ENCODE assay signal across 7 mouse cellular contexts in the genomic region with DNA sequence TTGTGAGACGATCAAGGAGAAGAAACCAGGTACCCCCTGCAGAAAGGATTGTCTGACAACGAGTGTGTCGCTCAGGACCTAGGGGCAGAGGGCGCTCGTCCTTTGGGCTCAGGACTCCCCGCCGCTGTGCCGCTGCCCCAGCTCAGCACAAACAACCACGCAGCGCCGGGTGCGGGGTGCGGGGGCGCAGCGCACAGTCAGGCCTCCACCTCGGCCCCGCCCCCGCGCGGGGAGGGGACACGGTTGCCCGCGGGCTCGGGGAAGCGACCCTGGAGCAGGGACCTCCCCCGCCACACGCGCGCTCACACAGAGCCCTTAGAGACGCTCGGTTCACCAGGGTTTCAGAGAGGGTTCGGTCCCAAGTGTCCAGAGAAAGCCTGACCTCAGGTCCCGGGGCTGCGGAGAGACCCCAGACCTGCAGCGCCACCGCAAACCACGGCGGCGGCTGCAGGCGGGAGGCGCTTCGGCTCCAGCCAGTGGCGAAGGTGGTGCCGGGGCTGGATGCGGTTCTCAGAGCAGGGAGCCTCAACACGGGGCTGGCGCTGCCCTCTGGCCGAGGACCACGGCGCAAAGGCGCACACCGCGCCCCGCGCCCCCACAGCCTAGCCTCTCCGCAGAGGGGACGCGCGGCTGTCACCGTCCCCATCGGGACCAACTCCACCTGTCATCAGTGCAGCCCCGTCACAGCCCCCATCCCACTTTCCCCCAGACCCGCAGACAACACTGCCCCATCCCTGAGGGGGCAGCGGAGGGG. TPM values are rescaled to one million over a fixed set of nuclear protein-coding genes. Genes with fewer than 3 reads are reported as not detected.
A peak's percentile ranks its signal among the peaks of the same experiment; 100 is the strongest.
DNase-seq lines count a peak whose midpoint lies in the region; ATAC-seq lines count a peak whose summit lies in the region.

No protein-coding gene starts in this region.

- H3K9me3 ChIP-seq in liver, embryonic 11.5 days (ENCODE audit: control insufficient read depth, low read length), result no peaks in the 10 kb centered on the region
- no peaks in the 10 kb centered on the region for H3K9me3 ChIP-seq in forebrain, embryonic 16.5 days (ENCODE audit: control insufficient read depth, low read length)
- H3K9me3 ChIP-seq in midbrain, embryonic 10.5 days (replicated peaks), result no peaks in the 10 kb centered on the region

- peaks cover 91% of the 10 kb centered on the region for H3K27me3 ChIP-seq in liver, embryonic 11.5 days (replicated peaks; ENCODE audit: control insufficient read depth, insufficient read depth, low read length)
- H3K27me3 ChIP-seq in forebrain, embryonic 16.5 days (replicated peaks; ENCODE audit: control insufficient read depth, insufficient read depth, low read length), result peaks cover 44% of the 10 kb centered on the region
- H3K27me3 ChIP-seq in midbrain, embryonic 10.5 days (ENCODE audit: low read depth, poor library complexity, severe bottlenecking), result peaks cover 99% of the 10 kb centered on the region

- no peaks in the 10 kb centered on the region for H3K36me3 ChIP-seq in liver, embryonic 11.5 days (ENCODE audit: control insufficient read depth, insufficient read depth, low read length)
- H3K36me3 ChIP-seq in forebrain, embryonic 16.5 days (ENCODE audit: control insufficient read depth, insufficient read depth), result no peaks in the 10 kb centered on the region
- no peaks in the 10 kb centered on the region for H3K36me3 ChIP-seq in midbrain, embryonic 10.5 days

- no peak for DNase-seq in liver, embryonic 11.5 days (ENCODE audit: low spot score)
- DNase-seq in liver, result no peak
- peak; percentile 80 to 81 for DNase-seq in cerebellum, postnatal 10 days
- peak; percentile 57 for DNase-seq in midbrain, embryonic 10.5 days (ENCODE audit: low spot score)
- peak; percentile 65 for DNase-seq in testis, postnatal 10 days (ENCODE audit: low spot score)
- no peak for DNase-seq in adrenal gland, postnatal 4 days (ENCODE audit: low spot score in 2 of 2)

- 2% methylated on average over 64 of the region's 64 CpGs for WGBS in liver, embryonic 11.5 days
- under 1% methylated on average over 61 of the region's 64 CpGs for WGBS in forebrain, embryonic 16.5 days
- under 1% methylated on average over 62 of the region's 64 CpGs for WGBS in midbrain, embryonic 10.5 days

- peak overlapping the region; percentile 80 for H3K4me2 ChIP-seq in liver, embryonic 11.5 days
- peak overlapping the region; percentile 92 for H3K4me2 ChIP-seq in forebrain, embryonic 16.5 days (ENCODE audit: low read length)

- peak overlapping the region; percentile 48 for H3K4me3 ChIP-seq in liver, embryonic 11.5 days (ENCODE audit: low read depth, low read length)
- peak overlapping the region; percentile 60 for H3K4me3 ChIP-seq in forebrain, embryonic 16.5 days (replicated peaks; ENCODE audit: low read length)
- peak overlapping the region; percentile 74 for H3K4me3 ChIP-seq in midbrain, embryonic 10.5 days

- no peak overlapping the region for H3K27ac ChIP-seq in liver, embryonic 11.5 days (ENCODE audit: low read depth, low read length)
- 0 out of 2 replicates have a peak overlapping the region, but pooled peaks have one; percentile 26 for H3K27ac ChIP-seq in forebrain, embryonic 16.5 days (ENCODE audit: low read length)
- H3K27ac ChIP-seq in midbrain, embryonic 10.5 days (replicated peaks), result peak overlapping the region; percentile 85

- no peak for ATAC-seq in liver, embryonic 11.5 days (replicated peaks; ENCODE audit: low FRiP score)
- ATAC-seq in forebrain, embryonic 16.5 days, result peak; percentile 29

- peaks cover 4% of the 10 kb centered on the region; the same call in 1 of the 2 replicates for H3K4me1 ChIP-seq in liver, embryonic 11.5 days (replicated peaks; ENCODE audit: control insufficient read depth, insufficient read depth, low read length)
- H3K4me1 ChIP-seq in forebrain, embryonic 16.5 days (replicated peaks; ENCODE audit: control insufficient read depth, insufficient read depth, low read length), result peaks cover 17% of the 10 kb centered on the region
- H3K4me1 ChIP-seq in midbrain, embryonic 10.5 days, result peaks cover 80% of the 10 kb centered on the region

- no peak overlapping the region for H3K9ac ChIP-seq in liver, embryonic 11.5 days (ENCODE audit: low read depth, low read length)
- H3K9ac ChIP-seq in forebrain, embryonic 16.5 days (replicated peaks; ENCODE audit: low read depth, low read length), result peak overlapping the region; percentile 68

RNA-seq across cellular contexts. Expression of gene Grm4, which starts 9.2 kb away (rescaled TPM):
- 0.12 and 0.18 TPM in 2 replicates for polyA plus RNA-seq in liver, embryonic 11.5 days (2014; fragmentation: Nextera tagmentation; extraction: Ambion mirVana)
- 3.0 and 4.0 TPM in 2 replicates for polyA plus RNA-seq in forebrain, embryonic 16.5 days (2015; fragmentation: Nextera tagmentation; extraction: Ambion mirVana)
- polyA plus RNA-seq in midbrain, embryonic 10.5 days (2016; fragmentation: Nextera tagmentation; extraction: Ambion mirVana), result 2.8 and 3.5 TPM in 2 replicates
- 1 to 10 TPM; 1.5 to 6.2 TPM for total RNA-seq in adrenal gland, postnatal 4 days (2021)

RNA-seq across cellular contexts. Expression of gene Hmga1, which starts 44.3 kb away (rescaled TPM):
- 667 and 675 TPM in 2 replicates for polyA plus RNA-seq in liver, embryonic 11.5 days (2014; fragmentation: Nextera tagmentation; extraction: Ambion mirVana)
- 107 and 113 TPM in 2 replicates for polyA plus RNA-seq in forebrain, embryonic 16.5 days (2015; fragmentation: Nextera tagmentation; extraction: Ambion mirVana)
- polyA plus RNA-seq in midbrain, embryonic 10.5 days (2016; fragmentation: Nextera tagmentation; extraction: Ambion mirVana), result 620 and 831 TPM in 2 replicates
- 10 to 100 TPM; 41.6 to 44.9 TPM for total RNA-seq in adrenal gland, postnatal 4 days (2021)

RNA-seq across cellular contexts. Expression of gene AI413582, which starts 53.5 kb away (rescaled TPM):
- polyA plus RNA-seq in liver, embryonic 11.5 days (2014; fragmentation: Nextera tagmentation; extraction: Ambion mirVana), result 23.6 and 28.4 TPM in 2 replicates
- polyA plus RNA-seq in forebrain, embryonic 16.5 days (2015; fragmentation: Nextera tagmentation; extraction: Ambion mirVana), result 31.9 and 49.8 TPM in 2 replicates
- polyA plus RNA-seq in midbrain, embryonic 10.5 days (2016; fragmentation: Nextera tagmentation; extraction: Ambion mirVana), result 16.4 and 19.2 TPM in 2 replicates
- total RNA-seq in adrenal gland, postnatal 4 days (2021), result 10 to 100 TPM; 17.4 to 19.1 TPM

Comparison
In these comparisons a context has a peak if more than half of its experiments do, and no peak if none do; other contexts are left out.
1. DNase-seq: peak in cerebellum, postnatal 10 days (2 of 2), midbrain, embryonic 10.5 days (single experiment) and testis, postnatal 10 days (single experiment); none in liver, embryonic 11.5 days (single experiment), liver (single experiment) and adrenal gland, postnatal 4 days (0 of 2).
2. Peak in every context shown above with its lines, with median percentiles within 50 percentile points of each other: H3K4me3 ChIP-seq.